Mouse (Mus musculus) heart, postnatal 0 days (tissue): ENCODE data around the gene Mdc1. TPM values are rescaled to one million over a fixed set of nuclear protein-coding genes. Genes with fewer than 3 reads are reported as not detected.

ENCODE experiments used
- ATAC-seq: fragments of 200-750 bp; cut with Nextera tagmentation; 2 replicates; pipeline ENCODE4 v1.8.0; 2017; ENCODE audit warnings: low read depth, moderate number of reproducible peaks, moderate library complexity; ENCODE audit not compliant: insufficient read depth
- DNase-seq: peaks from one replicate; pipeline ENCODE4 v3.0.0-alpha.2; 2016; ENCODE audit warnings: low spot score
- H3K27ac ChIP-seq: fragments of 300-500 bp; sonication (generic); 2 replicates; pipeline ENCODE4 v1.5.1; 2014; ENCODE audit warnings: low read depth, mild to moderate bottlenecking
- H3K27me3 ChIP-seq: fragments of 300-500 bp; sonication (generic); 2 replicates; pipeline ENCODE4 v1.6.1; 2014; ENCODE audit warnings: low read length, mixed read lengths; ENCODE audit not compliant: control insufficient read depth, insufficient read depth
- H3K36me3 ChIP-seq: fragments of 300-500 bp; sonication (generic); replicated peaks from 2 replicates; pipeline ENCODE4 v1.6.1; 2014; ENCODE audit warnings: low read length, mixed read lengths; ENCODE audit not compliant: control insufficient read depth, insufficient read depth
- H3K4me1 ChIP-seq: fragments of 300-500 bp; sonication (generic); 2 replicates; pipeline ENCODE4 v1.6.1; 2014; ENCODE audit warnings: antibody characterized with exemption; ENCODE audit not compliant: control insufficient read depth, insufficient read depth
- H3K4me2 ChIP-seq: fragments of 300-500 bp; sonication (generic); 2 replicates; pipeline ENCODE4 v1.6.1; 2014; ENCODE audit warnings: low read depth, mild to moderate bottlenecking, low read length, moderate library complexity
- H3K4me3 ChIP-seq: fragments of 300-500 bp; sonication (generic); 2 replicates; pipeline ENCODE4 v1.5.1; 2014; ENCODE audit warnings: low read depth, low read length
- H3K9ac ChIP-seq: fragments of 300-500 bp; sonication (generic); replicated peaks from 2 replicates; pipeline ENCODE4 v1.6.1; 2014; ENCODE audit warnings: low read depth, low read length, mixed read lengths
- H3K9me3 ChIP-seq: fragments of 300-500 bp; sonication (generic); replicated peaks from 2 replicates; pipeline ENCODE4 v1.6.1; 2016; ENCODE audit warnings: low read length; ENCODE audit not compliant: control insufficient read depth
- CTCF ChIP-seq: IDR thresholded peaks from 2 replicates; pipeline ENCODE4 v1.5.1; 2016; ENCODE audit warnings: antibody characterized with exemption, control low read depth, low read depth
- EP300 ChIP-seq: IDR thresholded peaks from 2 replicates; pipeline ENCODE4 v1.6.1; 2016; ENCODE audit warnings: antibody characterized with exemption, low read depth
- WGBS: fragments of 180-500 bp; shearing (Covaris S2); extraction: QIAGEN DNeasy Blood & Tissue Kit; methylation state at CpG from one replicate; pipeline ENCODE4 v1.1.7; 2014; 5-methylcytosine and 5-hydroxymethylcytosine counted together
- polyA plus RNA-seq: library from polyadenylated mRNA; unstranded; fragments of >200 nt; fragmentation: Nextera tagmentation; extraction: Ambion mirVana; gene quantifications from 2 replicates; pipeline ENCODE4 v1.2.1, GENCODE M21; 2015
- total RNA-seq: library from RNA; depleted of rRNA; stranded (reverse); fragments of >200 nt; gene quantifications from 2 replicates; pipeline ENCODE4 v1.2.3, GENCODE M21; 2014; ENCODE audit warnings: low replicate concordance

The Mdc1 gene
- total and polyA plus RNA-seq, 2 experiments from 2014 or later = 2.3 to 5.4 TPM

DNA sequence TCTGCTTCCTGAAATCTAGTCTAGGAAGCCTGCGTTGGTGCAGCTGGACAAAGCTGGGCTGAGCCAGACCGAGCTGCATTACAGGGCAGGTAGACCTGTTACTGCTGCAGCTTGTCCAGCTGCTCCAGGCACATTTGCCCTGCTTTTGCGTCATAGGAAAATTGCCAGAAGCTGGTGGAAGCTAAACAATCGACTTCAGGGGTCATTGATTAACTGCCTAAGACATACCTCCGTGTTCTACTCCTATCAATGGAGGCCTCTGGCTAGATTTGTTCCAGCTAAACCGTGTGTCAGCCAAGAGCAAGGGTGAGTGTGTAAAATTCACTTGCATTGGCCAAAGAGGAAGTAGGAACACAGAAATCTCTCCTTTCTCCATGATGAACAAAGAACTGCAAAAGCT is 26.6 kb upstream of the Mdc1 start:
- no peaks in the 10 kb centered on the region for H3K27me3 ChIP-seq
- no peaks in the 10 kb centered on the region for H3K36me3 ChIP-seq
- ATAC-seq (no peak), DNase-seq (no peak)
- 54% methylated on average over 6 of the region's 6 CpGs for WGBS
- H3K9ac ChIP-seq = no peak overlapping the region
- no peak overlapping the region for H3K4me3 ChIP-seq
- H3K9me3 ChIP-seq = no peaks in the 10 kb centered on the region
- peak overlapping the region; percentile 96 for H3K27ac ChIP-seq
- H3K4me2 ChIP-seq = no peak overlapping the region
- H3K4me1 ChIP-seq = peaks cover 55% of the 10 kb centered on the region
- no peak for TF ChIP-seq EP300
- no peak for TF ChIP-seq CTCF

DNA sequence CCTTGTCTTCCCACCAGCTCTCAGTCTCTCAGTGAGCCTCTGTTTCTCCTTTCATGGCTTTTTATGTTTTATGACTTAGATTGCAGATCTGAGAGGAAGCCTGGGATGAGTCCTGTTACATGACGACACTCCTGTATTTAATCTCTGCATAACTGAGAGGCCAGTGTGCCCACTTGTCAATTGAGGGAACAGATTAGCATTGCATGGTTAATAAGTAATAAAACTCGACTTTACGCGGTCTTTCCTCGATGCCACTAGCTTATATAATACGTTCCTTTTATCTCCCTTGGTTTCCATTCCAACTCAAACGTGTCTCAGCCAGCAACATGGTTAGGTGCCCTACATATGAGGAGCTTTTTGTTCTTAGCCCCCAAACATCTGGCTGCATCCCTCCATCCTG is 25.5 kb upstream of the Mdc1 start:
- WGBS = 47% methylated on average over 7 of the region's 7 CpGs
- peaks cover 54% of the 10 kb centered on the region for H3K4me1 ChIP-seq
- ATAC-seq = no peak
- no peak overlapping the region for H3K4me3 ChIP-seq
- H3K9ac ChIP-seq = no peak overlapping the region
- no peaks in the 10 kb centered on the region for H3K9me3 ChIP-seq
- DNase-seq = no peak
- no peaks in the 10 kb centered on the region for H3K36me3 ChIP-seq
- H3K27ac ChIP-seq = peak overlapping the region; percentile 96
- H3K27me3 ChIP-seq = no peaks in the 10 kb centered on the region
- H3K4me2 ChIP-seq = no peak overlapping the region
- no peak for TF ChIP-seq CTCF

DNA sequence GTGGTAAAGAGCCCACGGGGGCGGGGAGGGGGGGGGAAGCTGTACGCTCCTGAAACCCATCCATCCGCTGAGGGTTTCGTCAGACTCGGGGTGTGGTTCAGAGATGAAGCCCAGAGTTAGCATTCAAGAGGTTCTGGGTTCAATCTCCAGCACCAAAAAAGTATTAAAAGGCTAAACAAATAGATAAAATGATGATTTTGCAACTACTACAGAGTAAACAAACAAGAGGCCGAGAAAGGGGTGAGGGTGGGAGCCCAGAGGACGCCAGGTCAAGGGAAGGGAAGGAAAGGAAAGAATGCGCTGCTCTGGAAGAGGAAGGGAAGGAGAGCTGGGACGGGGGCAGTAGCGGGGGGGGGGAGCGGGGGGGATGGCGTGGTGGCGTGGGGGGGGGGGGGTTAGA is 24.6 kb upstream of the Mdc1 start:
- Histone ChIP-seq H3K36me3 (no peaks in the 10 kb centered on the region), H3K9me3 (no peaks in the 10 kb centered on the region), H3K27me3 (no peaks in the 10 kb centered on the region), H3K27ac (peak overlapping the region; percentile 96), H3K4me3 (no peak overlapping the region), H3K4me2 (no peak overlapping the region), H3K9ac (no peak overlapping the region), H3K4me1 (peaks cover 46% of the 10 kb centered on the region)
- ATAC-seq = no peak
- 64% methylated on average over 8 of the region's 14 CpGs for WGBS
- no peak for DNase-seq
- TF ChIP-seq CTCF (no peak), EP300 (no peak)

DNA sequence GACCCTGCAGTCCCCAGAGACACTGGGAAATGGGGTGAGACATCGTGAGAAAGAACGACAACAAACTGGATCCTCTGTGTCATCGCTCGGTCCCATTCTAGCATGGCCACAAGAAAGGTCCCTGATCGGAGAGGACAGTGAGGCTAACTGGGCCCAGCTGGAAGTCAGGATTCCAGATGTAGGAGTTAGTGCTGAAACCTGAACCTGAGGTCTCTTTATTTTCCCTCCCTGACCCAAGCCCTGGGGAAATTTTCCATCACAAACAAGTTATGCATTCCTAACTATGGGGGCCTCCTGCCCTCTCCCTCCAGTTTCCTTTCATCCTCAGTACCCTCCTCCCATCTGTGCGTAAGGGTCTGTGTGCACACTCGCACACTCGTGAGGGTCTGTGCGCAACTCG is 24.1 kb upstream of the Mdc1 start:
- ATAC-seq = no peak
- no peak overlapping the region for H3K4me2 ChIP-seq

DNA sequence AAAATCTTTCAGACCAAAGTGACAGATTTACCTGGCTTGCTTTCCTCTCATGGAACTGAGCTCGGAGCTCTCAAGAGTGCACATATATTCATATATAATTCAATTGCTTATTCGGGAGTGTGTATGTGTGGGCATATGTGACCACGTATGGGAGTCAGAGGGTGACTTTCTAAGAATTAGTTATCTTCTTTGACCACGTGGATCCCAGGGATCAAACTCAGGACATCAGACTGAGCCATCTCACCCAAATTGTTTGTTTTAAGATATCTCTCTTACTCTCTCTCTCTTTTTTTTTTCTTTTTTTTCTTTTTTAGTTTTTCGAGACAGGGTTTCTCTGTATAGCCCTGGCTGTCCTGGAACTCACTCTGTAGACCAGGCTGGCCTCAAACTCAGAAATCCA is 21.2 kb upstream of the Mdc1 start:
- no peaks in the 10 kb centered on the region for H3K27me3 ChIP-seq
- no peaks in the 10 kb centered on the region for H3K9me3 ChIP-seq
- H3K4me1 ChIP-seq = peaks cover 20% of the 10 kb centered on the region
- no peak overlapping the region for H3K4me2 ChIP-seq
- ATAC-seq (no peak), DNase-seq (no peak)
- peaks cover 7% of the 10 kb centered on the region; the same call in 1 of the 2 replicates for H3K36me3 ChIP-seq
- WGBS = 82% methylated on average over 5 of the region's 5 CpGs
- no peak for TF ChIP-seq EP300
- no peak for TF ChIP-seq CTCF
- H3K9ac ChIP-seq = no peak overlapping the region
- H3K27ac ChIP-seq = no peak overlapping the region
- H3K4me3 ChIP-seq = no peak overlapping the region

More for the DNA sequence above, 24.1 kb upstream of the Mdc1 start:
- H3K4me3 ChIP-seq = no peak overlapping the region
- no peaks in the 10 kb centered on the region for H3K36me3 ChIP-seq
- no peak for DNase-seq
- TF ChIP-seq EP300 (no peak), CTCF (no peak)
- no peak overlapping the region for H3K9ac ChIP-seq
- no peak overlapping the region for H3K27ac ChIP-seq
- no peaks in the 10 kb centered on the region for H3K9me3 ChIP-seq
- peaks cover 40% of the 10 kb centered on the region for H3K4me1 ChIP-seq
- no peaks in the 10 kb centered on the region for H3K27me3 ChIP-seq
- 70% methylated on average over 10 of the region's 10 CpGs for WGBS

DNA sequence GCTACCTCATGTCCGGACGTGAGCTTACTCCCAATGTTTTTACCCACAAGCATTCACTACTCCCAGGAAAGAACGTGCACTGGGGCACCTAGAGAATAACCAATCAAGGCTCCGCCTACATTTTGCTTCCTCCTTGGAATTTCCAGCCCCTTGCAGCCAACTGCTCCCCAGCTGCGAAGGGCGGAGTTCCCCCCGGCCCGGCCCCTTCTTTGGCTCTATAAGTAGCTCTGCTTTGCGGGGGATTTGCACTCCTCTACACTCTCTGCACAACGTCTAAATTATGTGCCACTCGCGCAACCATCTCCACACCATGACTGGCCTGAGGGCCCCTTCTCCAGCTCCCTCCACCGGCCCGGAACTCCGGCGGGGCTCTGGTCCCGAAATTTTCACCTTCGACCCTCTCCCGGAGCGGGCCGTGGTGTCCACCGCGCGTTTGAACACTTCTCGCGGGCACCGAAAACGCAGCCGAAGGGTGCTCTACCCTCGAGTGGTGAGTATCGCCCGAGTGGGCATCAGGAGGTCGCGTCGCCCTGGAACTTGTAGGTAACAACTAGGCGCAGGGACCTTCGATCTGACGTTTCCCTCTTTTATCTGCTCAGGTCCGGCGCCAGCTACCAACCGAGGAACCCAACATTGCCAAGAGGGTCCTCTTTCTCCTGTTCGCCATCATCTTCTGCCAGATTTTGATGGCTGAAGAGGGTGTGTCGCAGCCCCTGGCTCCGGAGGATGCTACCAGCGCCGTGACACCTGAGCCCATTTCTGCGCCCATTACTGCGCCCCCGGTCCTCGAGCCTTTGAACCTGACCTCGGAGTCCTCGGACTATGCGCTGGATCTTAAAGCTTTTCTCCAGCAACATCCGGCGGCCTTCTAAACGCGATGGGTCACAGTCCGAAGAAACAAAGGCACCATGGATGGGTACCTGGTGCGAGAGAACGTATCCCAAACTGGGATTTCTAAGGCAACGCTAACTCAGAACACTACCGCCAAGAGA is 19.6 kb upstream of the Mdc1 start, which contains the start of gene Ier3:
TSS of gene Ier3 (plus strand) at position 246 of the 992 bp plus-strand sequence.
- peak; percentile 65 for ATAC-seq
- WGBS = under 1% methylated on average over 62 of the region's 62 CpGs
- TF ChIP-seq EP300 (no peak), CTCF (no peak)

More for the DNA sequence above, 19.6 kb upstream of the Mdc1 start, which contains the start of gene Ier3:
- Histone ChIP-seq H3K9ac (peak within 1 kb of the TSS; percentile 60), H3K9me3 (no peaks in the 10 kb centered on the region), H3K4me2 (peak within 1 kb of the TSS; percentile 79), H3K36me3 (peaks cover 24% of the 10 kb centered on the region), H3K27me3 (no peaks in the 10 kb centered on the region), H3K4me1 (peaks cover 4% of the 10 kb centered on the region), H3K27ac (peak within 1 kb of the TSS; percentile 86), H3K4me3 (peak within 1 kb of the TSS; percentile 67)
- DNase-seq = peak; percentile 82
